Mouse (Mus musculus) C2C12 (cell line): ENCODE data around the gene Commd8. TPM values are rescaled to one million over a fixed set of nuclear protein-coding genes. Genes with fewer than 3 reads are reported as not detected.

ENCODE experiments used
- H3K27me3 ChIP-seq: one replicate; pipeline ENCODE4 v1.6.1; 2011; ENCODE audit not compliant: control insufficient read depth, insufficient read depth, insufficient read length
- H3K36me3 ChIP-seq: one replicate; pipeline ENCODE4 v1.6.1; 2011; ENCODE audit not compliant: control insufficient read depth, insufficient read depth
- H3K4me3 ChIP-seq: one replicate; pipeline ENCODE4 v1.5.1; 2011; ENCODE audit warnings: mild to moderate bottlenecking, control low read depth; ENCODE audit not compliant: poor library complexity, insufficient read depth, severe bottlenecking
- H3K79me2 ChIP-seq: one replicate; pipeline ENCODE4 v1.6.1; 2011; ENCODE audit not compliant: control insufficient read depth, insufficient read depth
- H3K79me3 ChIP-seq: one replicate; pipeline ENCODE4 v1.6.1; 2011; ENCODE audit warnings: low read depth, control low read depth
- H3ac ChIP-seq: one replicate; pipeline ENCODE3; 2011; ENCODE audit warnings: low read depth; ENCODE audit not compliant: control insufficient read depth, insufficient read length
- CEBPB ChIP-seq: IDR thresholded peaks from one replicate; pipeline ENCODE4 v1.6.1; 2011; ENCODE audit warnings: low read depth, mild to moderate bottlenecking, control low read depth, moderate library complexity
- CTCF ChIP-seq: IDR thresholded peaks from one replicate; pipeline ENCODE4 v1.5.1; 2011; ENCODE audit not compliant: control insufficient read depth, insufficient read depth, insufficient read length
- FOSL1 ChIP-seq: IDR thresholded peaks from one replicate; pipeline ENCODE4 v1.8.0; 2011; ENCODE audit warnings: mild to moderate bottlenecking, low read length; ENCODE audit not compliant: poor library complexity, insufficient read depth, severe bottlenecking
- MAX ChIP-seq: IDR thresholded peaks from one replicate; pipeline ENCODE4 v1.6.1; 2011; ENCODE audit warnings: mild to moderate bottlenecking, control low read depth
- MYOD1 ChIP-seq: IDR thresholded peaks from one replicate; pipeline ENCODE4 v1.6.1; 2011; ENCODE audit warnings: low read depth; ENCODE audit not compliant: control insufficient read depth, insufficient read length
- MYOG ChIP-seq: IDR thresholded peaks from one replicate; pipeline ENCODE4 v1.6.1; 2011; ENCODE audit not compliant: control insufficient read depth, insufficient read length; ENCODE audit errors: extremely low read depth
- USF1 ChIP-seq: IDR thresholded peaks from one replicate; pipeline ENCODE4 v1.6.1; 2011; ENCODE audit warnings: low read depth, mild to moderate bottlenecking, control low read depth, moderate library complexity
- polyA plus RNA-seq: library from polyadenylated mRNA; unstranded; fragments of >200 nt; fragmentation: generic; extraction: Trizol; gene quantifications from one replicate; pipeline ENCODE4 v1.2.1, GENCODE M21; 2012; ENCODE audit warnings: missing spikeins

Gene Commd8
- polyA plus RNA-seq, 1 experiment = 26.4 TPM

DNA sequence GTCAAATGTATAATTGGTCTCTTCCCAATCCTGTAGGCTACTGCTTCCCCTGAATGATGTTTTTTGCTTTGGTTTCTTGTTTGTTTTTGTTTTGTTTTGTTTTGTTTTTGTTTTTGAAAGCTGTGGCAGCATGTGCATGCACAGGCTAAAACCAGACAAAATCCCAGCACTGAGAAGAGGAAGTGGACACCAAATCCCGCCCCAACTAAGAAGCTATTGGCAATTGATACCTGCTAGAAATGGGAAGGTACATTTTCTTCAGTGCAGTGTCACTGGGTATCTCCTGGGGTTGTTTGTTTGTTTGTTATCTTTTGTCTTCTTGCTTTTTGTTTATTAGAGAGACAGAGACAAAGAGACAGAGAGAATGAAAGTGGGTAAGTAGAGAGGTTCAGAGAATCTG, 27.5 kb upstream of the Commd8 start:
- Histone ChIP-seq H3K79me2 (no peaks in the 10 kb centered on the region), H3K4me3 (no peak overlapping the region), H3K36me3 (no peaks in the 10 kb centered on the region), H3K79me3 (no peaks in the 10 kb centered on the region), H3ac (no peak overlapping the region), H3K27me3 (no peaks in the 10 kb centered on the region)
- no peak for TF ChIP-seq MYOG
- no peak for TF ChIP-seq USF1
- no peak for TF ChIP-seq CTCF
- no peak for TF ChIP-seq MYOD1
- no peak for TF ChIP-seq CEBPB
- TF ChIP-seq MAX = no peak
- TF ChIP-seq FOSL1 = no peak

DNA sequence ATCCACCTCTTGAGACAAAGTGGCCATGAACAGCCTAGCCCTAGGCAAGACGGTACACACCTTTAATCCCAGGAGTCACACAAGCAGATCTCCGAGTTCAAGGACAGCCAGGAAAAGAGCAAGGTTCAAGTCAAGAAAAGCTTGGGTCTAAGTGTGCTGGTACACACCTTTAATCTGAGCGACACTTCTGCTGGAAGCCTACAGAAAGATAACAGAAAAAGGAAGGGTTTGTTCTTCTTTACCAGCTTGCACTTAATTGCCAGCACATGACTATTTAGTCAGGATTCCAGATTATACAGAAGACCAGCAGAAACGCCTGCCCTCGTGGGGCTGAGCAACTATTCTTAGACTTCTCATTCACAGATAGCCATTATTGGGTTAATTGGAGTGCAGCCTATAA, 23.9 kb upstream of the Commd8 start:
- no peaks in the 10 kb centered on the region for H3K79me3 ChIP-seq
- H3K27me3 ChIP-seq = no peaks in the 10 kb centered on the region
- no peak overlapping the region for H3ac ChIP-seq
- no peaks in the 10 kb centered on the region for H3K79me2 ChIP-seq
- no peaks in the 10 kb centered on the region for H3K36me3 ChIP-seq
- no peak for TF ChIP-seq MYOG
- no peak for TF ChIP-seq FOSL1
- no peak for TF ChIP-seq CEBPB
- no peak for TF ChIP-seq MAX
- no peak for TF ChIP-seq MYOD1
- no peak overlapping the region for H3K4me3 ChIP-seq

DNA sequence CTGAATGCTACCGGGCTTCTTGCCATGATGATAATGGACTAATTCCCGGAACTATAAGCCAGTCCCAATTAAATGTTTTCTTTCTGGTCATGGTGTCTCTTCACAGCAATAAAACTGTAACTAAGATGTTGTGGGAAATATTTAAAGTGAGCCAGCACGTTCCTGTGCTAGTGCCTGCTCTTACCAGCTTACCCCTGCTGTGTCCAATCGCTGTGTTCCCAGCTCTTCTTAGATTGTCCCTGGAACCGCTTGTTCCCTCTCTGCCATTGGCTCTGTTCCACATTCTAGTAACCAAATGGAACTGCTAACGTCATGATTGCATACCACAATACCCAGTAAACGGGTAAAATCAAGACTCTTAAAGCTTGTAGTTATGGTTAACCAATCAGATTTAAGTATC, 23.2 kb upstream of the Commd8 start:
- TF ChIP-seq FOSL1 (no peak), CEBPB (no peak), MYOG (no peak), MAX (no peak), USF1 (no peak), MYOD1 (no peak), CTCF (no peak)
- Histone ChIP-seq H3ac (no peak overlapping the region), H3K36me3 (no peaks in the 10 kb centered on the region)

GRCm38 (mm10) chr5:72184437-72185100, 16.6 kb upstream of the Commd8 start:
- TF ChIP-seq MYOD1 (no peak), FOSL1 (no peak), USF1 (no peak), MAX (no peak), CEBPB (no peak), MYOG (no peak), CTCF (no peak)
- Histone ChIP-seq H3K79me3 (no peaks in the 10 kb centered on the region), H3K27me3 (no peaks in the 10 kb centered on the region), H3K79me2 (no peaks in the 10 kb centered on the region), H3K36me3 (no peaks in the 10 kb centered on the region), H3K4me3 (no peak overlapping the region), H3ac (no peak overlapping the region)

More for the DNA sequence above, 23.2 kb upstream of the Commd8 start:
- Histone ChIP-seq H3K4me3 (no peak overlapping the region), H3K27me3 (no peaks in the 10 kb centered on the region), H3K79me3 (no peaks in the 10 kb centered on the region), H3K79me2 (no peaks in the 10 kb centered on the region)

DNA sequence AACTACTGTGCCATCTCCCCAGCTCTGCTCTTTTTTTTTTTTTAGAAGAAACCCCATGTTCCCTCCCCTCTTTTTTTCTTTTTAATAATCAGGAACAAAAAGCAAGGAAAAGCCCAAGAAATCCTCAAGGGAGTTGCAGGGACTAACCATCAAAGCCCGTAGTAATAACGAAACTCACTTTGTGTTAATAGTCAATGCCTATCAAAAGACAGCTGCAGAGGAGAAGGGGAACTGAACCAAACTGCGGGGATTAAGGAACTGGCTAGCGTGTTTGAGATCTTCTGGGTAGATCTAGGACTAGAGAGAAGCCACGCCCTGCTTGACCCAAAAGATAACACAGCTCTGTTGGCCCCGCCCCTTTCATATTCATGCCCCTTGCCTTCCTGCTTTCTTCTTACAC, 15.9 kb upstream of the Commd8 start:
- Histone ChIP-seq H3K79me3 (no peaks in the 10 kb centered on the region), H3K27me3 (no peaks in the 10 kb centered on the region), H3K36me3 (no peaks in the 10 kb centered on the region), H3ac (no peak overlapping the region), H3K4me3 (no peak overlapping the region), H3K79me2 (no peaks in the 10 kb centered on the region)
- TF ChIP-seq MAX (no peak), CEBPB (no peak)

GRCm38 (mm10) chr5:72182804-72183203, 14.8 kb upstream of the Commd8 start:
- no peak for TF ChIP-seq CEBPB
- Histone ChIP-seq H3K36me3 (no peaks in the 10 kb centered on the region), H3K79me2 (no peaks in the 10 kb centered on the region), H3ac (no peak overlapping the region), H3K4me3 (no peak overlapping the region), H3K79me3 (no peaks in the 10 kb centered on the region), H3K27me3 (no peaks in the 10 kb centered on the region)
